Mouse (Mus musculus) layer of hippocampus, postnatal 36 days (tissue): Measurements from ENCODE around the gene Ankrd66. TPM values are rescaled to one million over a fixed set of nuclear protein-coding genes. Genes with fewer than 3 reads are reported as not detected.
"Not testable (repeated sequence)": the region's sequence is repeated elsewhere in the genome, so short reads cannot be mapped to it uniquely, and the experiment has no call there.

Experiments used
- DNase-seq, 2 experiments: peaks; one replicate each; pipeline ENCODE4 v3.0.0; 2022
- total RNA-seq, 2 experiments: library from RNA; stranded (reverse); gene quantifications; 2 replicates each; pipeline ENCODE4 v1.2.3; 2021

The Ankrd66 gene
- total RNA-seq, 2 experiments from 2014 or later = 0.45 TPM; not detected in 1

DNA sequence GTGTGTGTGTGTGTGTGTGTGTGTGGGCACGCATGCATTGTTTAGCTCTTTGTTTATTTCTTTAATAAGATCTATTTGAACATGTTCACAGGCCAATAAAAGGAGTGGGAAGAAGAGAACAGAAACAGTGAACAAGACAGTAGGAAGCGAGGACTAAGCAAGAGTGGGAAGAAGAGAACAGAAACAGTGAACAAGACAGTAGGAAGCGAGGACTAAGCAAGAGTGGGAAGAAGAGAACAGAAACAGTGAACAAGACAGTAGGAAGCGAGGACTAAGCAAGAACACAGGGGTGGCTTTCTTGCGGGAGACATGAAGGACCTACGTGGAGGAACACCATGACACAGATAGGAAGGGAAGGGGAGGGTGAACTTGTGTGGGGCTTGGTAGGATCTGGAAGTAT is 6.6 kb downstream of the Ankrd66 start:
- DNase-seq = not testable (repeated sequence)

DNA sequence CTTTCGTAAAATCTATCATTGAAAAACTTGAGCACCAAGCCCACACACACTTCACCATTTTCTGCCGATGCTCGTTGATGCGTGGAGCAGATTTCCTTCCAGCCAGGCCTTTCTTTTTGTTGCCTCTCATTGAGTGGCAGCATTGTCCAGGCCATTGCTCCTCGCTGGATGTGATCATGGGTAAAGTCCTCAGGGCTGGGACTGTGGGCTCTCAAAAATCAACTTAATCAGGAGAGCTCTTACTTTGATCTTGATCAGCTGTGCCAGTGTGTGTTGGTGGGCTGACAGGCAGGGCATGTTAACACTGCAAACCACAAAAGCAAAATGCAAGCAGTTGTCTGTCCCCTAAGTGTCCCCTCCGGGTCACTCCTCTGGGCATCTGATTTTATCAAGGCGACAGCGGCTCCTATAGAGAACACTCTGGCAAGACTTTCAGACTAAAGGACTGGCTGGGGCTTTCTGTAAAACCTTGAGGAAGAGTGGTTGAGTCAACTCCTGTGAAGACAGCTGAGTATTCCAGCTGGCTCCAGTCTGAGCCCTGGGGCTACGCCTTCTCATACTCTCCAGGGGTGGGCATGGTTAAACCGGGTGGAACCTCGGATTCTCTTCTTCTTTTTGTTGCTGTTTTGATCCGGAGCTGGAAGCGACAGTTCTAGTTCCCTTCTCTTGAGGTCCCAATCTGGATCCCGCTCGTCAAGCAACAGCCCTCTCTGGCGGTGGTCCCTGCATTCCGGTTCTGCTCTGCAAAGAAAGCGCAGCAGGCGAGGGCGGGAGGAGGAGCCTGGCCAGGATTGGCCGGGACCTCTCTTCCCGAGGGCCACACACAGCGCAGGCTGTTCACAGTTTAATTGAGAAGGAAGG is 8.8 kb downstream of the Ankrd66 start:
- DNase-seq = peak; percentile 17 to 28

DNA sequence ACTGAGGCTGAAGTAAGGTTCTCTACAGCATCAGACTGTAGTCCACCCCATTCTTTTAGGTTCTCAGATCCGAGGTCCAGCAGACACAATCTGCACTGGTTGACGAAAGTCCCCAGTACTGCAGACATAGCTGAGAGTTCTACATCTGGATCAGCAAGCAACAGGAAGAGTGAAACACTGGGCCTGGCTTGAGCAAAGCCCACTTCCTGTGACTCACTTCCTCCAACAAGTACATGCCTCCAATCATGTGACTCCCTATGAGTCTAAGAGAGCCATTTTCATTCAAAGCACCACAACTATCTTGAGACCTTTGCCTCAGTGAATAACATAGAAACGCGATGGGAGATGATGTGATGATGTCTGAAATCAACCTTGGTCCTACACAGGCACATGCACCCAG is 12.2 kb downstream of the Ankrd66 start:
- DNase-seq = no peak

DNA sequence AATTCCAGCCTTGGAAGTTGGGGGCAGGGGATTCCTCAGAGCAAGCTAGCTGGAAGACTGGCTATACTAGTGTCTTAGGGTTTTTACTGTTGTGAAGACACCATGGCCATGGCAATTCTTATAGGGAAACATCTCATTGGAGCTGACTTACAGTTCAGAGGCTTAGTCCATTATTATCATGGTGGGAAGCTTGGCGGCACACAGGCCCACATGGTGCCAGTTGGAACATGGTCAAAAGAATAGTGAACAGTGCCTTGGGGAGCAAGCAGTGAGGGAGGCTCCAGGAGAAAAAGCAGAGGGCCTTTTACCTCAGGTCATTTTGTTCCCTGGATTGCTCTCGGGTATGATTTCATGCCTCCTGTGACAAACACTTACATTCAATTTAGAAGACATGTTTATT is 12.9 kb downstream of the Ankrd66 start:
- peak; percentile 1 to 5 for DNase-seq

DNA sequence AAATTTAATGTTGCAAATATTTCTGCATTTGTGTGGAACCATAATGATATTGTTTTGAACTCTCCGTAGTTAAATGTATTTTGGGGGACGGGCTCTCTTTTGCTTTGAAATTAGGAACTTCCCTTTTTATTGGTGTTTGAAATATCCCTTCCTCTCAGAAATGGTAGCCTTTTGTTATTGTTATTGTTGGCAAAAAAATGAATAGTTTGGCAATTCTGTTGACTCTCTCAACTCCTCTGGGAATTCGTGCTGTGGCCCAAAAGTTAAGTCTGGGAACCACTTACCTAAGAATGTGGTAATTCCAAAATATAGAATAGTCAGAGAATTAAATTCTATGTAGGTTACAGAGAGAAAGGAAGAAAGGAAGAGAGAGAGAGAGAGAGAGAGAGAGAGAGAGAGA is 23.3 kb downstream of the Ankrd66 start:
- DNase-seq = no peak

DNA sequence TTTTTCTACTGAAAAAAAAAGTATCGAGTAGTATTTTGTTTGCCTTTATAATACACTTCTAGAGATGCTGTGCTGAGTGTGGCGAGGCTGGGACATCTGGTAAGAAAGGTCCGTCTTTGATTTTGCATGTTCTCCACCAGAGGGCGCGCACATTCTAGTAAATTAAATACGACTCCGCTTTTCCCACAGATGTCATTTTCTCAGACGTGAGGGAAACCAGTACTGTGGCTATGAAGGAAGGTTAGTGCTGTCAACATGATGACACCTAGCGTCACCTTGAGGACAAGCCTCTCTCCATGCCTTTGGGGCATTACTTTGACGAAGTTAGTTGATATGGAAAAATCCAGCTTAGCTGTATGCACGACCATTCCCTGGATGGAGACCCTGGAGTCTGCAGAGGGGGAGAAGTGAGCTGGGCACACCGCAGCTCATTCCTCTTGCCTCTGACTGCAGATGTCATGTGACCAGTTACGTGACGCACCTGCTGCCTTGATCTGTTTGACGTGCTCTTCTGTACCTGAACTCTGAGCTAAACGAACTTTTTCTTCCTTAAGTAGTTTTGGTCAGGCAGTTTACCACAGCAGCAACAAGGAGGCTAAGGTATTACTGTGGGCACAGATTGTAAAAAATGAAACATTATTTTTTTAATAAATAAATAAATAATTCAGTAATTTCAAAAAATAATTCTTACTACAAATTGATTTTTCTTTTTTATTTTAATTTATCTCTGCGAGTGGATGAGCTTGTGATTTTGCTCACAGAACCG is 24.6 kb downstream of the Ankrd66 start:
- DNase-seq = peak; percentile 44 to 48

DNA sequence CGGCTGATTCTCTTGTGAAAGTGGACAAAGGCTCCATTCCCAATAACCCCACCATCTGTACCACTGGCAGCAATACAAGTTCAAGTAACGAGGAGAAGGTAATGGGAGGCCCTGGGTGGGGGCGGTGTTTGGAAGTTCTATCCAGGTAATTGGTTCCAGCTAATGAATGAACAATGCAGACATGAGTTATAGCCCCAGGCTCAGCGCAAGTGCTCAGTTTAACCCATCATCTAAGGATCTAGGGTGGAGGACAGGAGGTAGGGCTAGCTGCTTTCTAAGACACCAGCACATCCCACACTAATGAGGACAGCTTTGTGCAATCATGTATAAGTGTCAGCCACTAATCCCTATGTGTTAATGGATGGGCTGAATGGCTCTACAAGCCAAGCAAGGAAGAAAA is 32.7 kb downstream of the Ankrd66 start:
- no peak for DNase-seq

DNA sequence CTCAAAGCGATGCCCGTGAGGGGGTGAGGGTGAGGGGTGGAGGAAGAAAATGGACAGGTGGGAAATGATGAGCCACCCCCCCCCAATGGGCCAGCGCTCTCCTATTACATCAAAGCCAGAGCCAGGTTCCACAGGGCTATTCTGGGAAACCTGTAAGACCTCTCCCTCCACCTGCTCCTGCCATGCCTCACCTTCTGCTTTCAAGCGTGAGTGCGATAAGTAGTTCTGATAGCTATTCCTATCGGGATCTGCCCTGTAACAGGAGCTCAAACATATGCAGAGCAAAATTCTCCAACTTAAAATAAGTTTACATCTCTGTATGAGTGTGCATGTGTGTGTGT is 38.9 kb downstream of the Ankrd66 start:
- DNase-seq = no peak

DNA sequence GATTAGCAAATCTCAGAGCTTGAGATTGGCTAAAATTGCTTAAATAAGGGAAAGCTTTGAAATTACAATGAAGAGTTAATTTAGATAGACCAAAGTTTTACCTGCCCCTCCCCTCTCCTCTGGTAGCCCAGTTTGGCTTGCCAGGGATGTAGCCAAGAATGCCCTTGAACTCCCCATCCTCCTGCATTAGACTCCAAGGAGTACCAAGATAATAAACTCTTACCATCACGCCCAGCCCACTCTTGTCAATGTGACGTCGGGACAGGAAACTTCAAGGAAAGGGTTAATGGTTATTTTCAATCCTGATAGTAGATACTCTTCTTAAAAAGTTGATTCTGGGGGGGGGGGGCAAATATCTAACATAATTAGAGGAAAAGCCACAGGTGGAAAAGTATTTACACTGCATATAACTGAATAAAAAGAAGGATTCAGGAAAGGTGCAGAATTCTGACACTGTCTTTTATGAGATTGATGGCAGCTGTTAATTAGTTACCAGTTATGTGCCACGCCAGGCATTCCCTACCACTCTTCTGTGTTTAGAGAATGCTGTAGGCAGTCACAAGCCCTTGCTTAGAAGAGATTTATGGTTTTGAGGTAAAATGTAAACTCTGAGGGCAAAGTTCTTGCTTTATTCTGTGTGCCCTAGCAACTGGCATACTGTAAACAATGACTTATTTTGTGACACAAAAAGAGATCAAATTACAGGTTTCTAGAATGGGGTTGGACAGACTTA is 39.4 kb downstream of the Ankrd66 start:
- no peak for DNase-seq

DNA sequence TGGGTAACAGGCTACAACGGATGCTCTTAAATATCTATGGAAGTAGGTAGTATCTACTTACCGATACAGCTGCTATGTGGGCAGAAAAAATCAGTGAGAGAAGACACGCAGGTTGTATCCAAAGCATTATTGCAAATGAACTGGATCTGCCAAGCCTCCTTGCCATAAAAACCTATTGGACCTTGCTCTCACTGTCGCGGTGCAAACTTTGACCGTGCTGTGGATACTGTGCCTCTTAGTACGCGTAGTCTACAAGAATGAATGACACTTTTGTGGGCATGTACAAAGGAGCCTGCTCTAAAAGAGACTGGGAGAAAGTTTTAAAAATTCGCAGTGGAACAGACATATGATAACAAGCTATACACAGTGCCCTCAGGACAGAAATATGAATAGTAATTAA is 40.8 kb downstream of the Ankrd66 start, which contains the start of gene Mep1a:
Mep1a (minus strand) TSS at position 221 of the 400 bp plus-strand sequence.
- no peak for DNase-seq

DNA sequence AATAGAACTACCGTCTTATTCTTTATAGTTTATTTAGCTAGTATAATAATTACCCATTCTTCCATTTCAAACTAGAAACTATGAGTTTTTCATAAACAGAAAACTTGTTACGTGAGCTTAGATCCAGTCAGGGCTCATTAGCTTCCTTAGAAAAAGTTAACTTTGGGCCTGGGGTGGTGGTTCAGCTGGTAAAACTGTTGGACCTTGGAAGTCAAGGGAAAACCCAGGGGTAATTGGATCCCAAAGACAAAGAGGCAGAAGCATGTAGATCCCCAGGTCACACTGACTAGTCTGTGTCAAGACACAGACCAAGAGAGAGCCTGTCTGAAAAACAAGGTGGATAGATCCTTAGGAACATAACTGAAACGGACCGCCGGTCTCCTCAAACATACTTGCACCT is 41.8 kb downstream of the Ankrd66 start:
- no peak for DNase-seq

DNA sequence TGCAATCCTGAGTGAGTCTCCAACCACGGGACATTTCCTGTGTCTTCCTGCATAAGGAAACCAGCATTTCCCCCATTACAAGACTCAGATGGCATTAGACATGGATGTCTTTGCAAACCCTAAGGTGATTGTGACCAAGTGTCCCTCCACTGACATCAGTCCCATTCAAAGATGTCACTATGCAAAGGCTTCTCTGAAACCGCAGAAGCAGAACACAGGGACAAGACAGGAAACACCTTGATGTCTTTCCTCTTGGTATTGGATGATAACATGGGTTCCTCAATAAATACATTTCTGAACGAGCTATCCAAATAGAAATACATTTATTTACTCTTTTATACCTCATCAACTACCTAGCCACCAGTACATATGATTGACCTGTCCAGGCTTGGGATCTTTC is 42.2 kb downstream of the Ankrd66 start:
- no peak for DNase-seq

DNA sequence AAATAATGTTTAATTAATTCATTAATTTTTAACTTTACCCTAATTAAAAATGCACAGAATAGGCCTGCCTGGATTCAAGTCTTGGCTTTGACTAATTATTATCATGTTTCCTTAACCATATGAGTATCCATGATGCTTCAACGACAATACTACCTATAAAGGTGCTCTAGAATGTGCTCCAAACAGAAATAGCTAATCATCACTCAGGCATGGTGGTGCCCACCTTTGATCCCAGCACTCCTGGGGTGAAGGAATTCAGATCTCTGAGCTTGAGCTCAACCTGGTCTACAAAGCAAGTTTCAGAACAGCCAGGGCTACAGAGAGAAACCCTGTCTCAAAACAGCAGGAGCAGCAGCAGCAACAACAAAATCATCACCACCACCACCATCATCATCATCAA is 42.9 kb downstream of the Ankrd66 start:
- no peak for DNase-seq

DNA sequence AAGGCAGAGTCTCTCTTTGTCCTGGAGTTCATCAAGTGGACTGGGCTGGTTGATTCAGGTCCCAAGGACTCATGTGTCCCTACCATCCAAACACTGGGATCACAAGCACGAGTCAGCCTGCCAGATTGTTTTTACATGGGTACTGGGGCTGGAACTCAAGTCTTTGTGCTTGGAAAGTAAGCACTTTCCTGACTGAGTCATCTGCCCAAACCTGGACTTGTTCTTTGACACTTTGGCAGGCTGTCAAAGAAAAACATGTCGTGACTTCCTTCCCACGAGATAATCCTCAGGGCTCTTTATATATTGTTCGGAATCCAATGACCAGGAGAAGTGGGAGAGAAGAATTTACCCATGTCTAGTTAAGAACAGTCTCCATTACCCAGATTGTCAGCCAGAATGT is 45.9 kb downstream of the Ankrd66 start:
- no peak for DNase-seq

DNA sequence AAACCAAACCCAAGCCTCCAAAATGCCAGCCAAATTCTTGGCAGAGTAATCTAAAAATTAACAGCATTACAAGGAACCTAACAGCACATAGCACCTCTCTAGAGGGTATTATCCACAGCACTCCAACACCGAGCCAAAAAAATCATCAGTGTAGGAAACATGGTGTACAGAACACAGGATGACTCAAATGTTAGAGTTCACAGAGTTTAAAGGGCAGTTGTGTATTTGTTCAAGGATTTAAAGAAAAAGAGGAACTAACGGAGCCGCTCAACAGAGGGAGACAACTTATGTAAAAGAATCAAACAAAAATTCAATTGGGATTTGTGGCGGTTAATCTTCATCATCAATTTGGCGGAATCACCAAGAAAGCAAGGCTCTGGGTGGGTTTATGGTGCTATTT is 47.9 kb downstream of the Ankrd66 start:
- no peak for DNase-seq

DNA sequence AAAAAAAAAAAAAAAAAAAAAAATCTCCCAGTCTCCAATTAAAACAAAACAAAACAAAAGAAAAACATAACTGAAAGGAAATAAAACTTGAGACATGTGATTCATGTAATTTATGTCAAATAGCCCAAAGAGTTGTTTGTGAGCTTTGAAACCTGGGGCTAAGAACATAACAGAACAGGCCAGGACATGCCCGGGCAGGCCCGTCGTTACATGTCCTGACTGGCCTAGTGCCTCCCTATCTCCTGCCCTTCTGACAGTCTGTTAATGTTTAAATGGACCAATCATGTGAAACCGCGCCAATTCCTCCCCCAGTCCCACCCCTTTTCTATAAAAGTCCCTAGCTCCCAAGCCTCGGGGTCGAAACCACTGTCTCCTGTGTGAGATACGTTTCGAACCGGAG is 53.1 kb downstream of the Ankrd66 start:
- DNase-seq = not testable (repeated sequence)

DNA sequence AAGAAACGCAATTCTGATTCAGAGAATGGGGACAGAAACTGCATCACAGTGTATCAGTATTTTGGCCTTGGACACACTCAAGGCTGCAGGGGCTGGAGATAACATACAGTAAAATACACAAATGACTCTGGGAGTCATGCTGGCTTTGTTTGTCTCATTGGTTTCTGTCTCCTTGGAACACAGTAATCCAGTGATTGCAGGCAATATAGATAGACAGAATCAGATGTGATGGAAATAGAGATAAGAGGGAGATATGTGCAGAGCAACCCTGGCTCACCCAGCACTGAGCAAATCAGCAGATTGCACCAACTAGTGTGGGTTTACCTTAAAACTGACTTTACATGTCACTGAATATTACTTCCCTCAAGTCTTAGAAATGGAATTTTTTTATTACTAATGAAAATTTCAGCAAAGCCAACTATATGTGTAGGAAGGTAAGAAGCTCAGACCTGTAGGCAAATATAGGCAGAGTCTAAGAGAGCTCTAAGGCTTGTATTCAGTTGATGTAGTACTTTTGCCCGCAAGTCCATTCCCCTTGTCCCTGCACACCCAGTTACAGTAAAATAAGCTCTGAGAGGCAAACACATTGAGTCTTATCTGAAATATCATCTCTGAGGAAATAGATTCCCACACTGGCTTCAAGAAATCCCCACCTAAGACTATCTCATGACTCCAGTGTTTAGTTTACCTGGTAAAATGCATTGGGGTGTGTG is 54.8 kb downstream of the Ankrd66 start:
- DNase-seq = no peak

DNA sequence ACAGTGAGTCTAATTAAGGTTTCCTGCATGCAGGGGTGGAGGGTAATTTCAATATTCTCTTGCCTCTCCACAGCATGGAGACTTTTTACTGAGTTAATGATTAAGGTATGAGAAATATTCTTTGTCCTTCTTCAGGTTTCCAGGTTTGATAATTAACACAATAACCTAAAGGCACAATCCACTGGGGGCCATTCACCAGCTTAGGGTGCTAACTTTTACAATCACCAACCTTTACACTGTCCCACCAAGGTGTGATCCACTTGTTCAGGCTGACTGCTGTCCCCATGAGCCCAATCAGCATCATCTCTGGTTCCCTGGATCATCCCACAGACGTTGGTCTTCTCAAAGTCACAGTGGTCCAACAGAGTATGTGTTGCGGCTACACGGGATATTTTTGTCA is 57.5 kb downstream of the Ankrd66 start:
- no peak for DNase-seq
